Mouse (Mus musculus) lung, postnatal 36 days (tissue): ENCODE data around the gene Bckdha.

Experiments
- DNase-seq: peaks from one replicate; pipeline ENCODE4 v3.0.0; 2022; ENCODE audit warnings: mixed read lengths

Bckdha gene

GRCm38 (mm10) chr7:25681341-25682231 lies 22.8 kb upstream of the Bckdha start:
- DNase-seq, result no peak

GRCm38 (mm10) chr7:25680514-25681258 lies 21.9 kb upstream of the Bckdha start, which contains the start of gene B9d2:
Gene B9d2 (plus strand): TSS chr7:25680780.
- peak; percentile 98 for DNase-seq

GRCm38 (mm10) chr7:25679971-25680370 lies 21.2 kb upstream of the Bckdha start:
- peak; percentile 64 for DNase-seq

DNA sequence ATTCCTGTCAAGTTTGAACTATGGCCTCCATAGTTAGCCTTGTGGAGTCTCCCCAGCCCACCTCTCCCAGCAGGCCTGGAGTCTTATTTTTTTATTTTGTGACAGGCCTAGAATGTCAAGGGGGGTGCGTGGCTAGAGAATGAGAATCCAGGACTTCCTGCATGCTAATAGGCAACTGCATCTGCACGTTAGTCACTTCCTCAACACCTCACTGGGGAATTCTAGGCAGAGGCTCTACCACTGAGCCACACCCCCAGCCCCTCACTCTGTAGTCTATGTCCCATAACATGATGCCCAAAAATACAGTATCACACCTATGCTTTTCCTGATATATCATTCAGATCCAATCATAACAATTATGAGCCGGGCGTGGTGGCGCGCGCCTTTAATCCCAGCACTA lies 18.2 kb upstream of the Bckdha start:
- DNase-seq, result no peak

GRCm38 (mm10) chr7:25676085-25676781 lies 17.5 kb upstream of the Bckdha start:
- peak; percentile 94 for DNase-seq

GRCm38 (mm10) chr7:25675405-25675804 lies 16.6 kb upstream of the Bckdha start:
- no peak for DNase-seq

DNA sequence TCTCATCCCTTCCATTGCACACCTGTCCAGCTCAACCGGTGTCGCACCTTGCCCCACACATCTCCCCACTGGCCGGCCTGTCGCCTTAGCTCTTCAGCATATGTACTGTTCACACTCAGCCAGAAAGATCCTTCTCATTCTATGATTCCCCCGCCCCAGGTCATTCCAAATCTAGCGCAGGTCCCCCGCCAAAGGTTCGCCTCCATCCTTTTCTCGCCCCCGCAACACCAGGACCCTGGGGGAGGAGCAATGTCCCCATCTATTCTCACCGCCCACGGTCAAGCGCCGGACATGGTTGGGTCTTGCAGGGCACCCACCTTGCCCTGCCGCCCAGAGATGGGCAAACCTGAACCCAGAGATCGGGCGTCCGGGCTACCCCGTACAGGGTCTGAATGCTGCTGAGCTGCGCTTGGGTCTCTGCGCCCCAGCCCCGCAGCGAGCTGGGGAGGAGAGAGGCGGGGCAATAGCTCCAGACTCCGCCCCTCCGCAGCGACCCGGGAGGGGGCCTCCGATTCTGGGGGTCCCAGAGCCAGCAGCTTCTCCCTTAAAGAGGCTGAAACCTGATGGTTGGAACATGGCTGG lies 16.0 kb upstream of the Bckdha start, which contains the start of gene Tmem91:
TSS of gene Tmem91 (minus strand) at position 448 of the 582 bp plus-strand sequence.
- no peak for DNase-seq

DNA sequence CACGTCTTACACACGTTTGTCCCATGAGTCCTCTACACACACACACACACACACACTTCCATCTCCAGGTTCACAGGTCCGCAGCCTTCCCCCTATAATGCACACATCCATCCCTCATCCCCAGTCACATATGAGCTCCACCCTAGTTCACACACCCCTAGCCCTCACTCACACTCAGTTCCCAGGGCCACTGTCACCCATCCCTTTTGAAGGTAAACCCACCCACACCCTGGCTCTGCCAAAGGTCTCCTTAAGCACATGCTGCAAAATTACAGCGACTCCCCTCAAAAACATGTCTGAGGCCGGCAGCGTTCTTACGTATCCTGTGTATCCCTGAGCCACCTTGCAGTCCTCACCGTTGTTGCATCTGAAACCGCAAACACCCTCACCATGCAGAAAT lies 15.5 kb upstream of the Bckdha start:
- no peak for DNase-seq

DNA sequence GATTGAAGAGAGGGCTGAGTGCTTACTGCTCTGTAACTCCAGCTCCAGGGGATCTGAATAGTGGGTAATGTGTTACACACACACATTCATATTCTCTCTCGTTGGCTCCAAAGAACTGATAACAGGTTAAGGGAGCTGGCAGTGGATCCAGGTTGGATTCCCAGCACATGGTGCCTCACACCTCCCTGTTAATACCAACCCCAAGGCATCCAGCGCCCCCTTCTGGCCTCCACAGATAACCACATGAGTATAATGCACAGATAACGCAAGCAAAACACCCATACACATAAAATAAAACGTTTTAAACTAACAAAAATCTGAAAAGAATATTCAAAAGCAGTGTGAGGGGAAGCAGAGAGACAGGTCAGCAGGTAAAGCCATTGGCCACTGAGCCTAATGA lies 13.7 kb upstream of the Bckdha start:
- no peak for DNase-seq

- DNase-seq, result no peak
Observed at GRCm38 (mm10) chr7:25671686-25672085, 12.9 kb upstream of the Bckdha start.

GRCm38 (mm10) chr7:25670096-25670495 lies 11.3 kb upstream of the Bckdha start:
- DNase-seq, result no peak

GRCm38 (mm10) chr7:25669631-25670030 lies 10.8 kb upstream of the Bckdha start:
- DNase-seq, result no peak

GRCm38 (mm10) chr7:25669158-25669557 lies 10.4 kb upstream of the Bckdha start:
- DNase-seq, result no peak

GRCm38 (mm10) chr7:25666381-25666780 lies 7.6 kb upstream of the Bckdha start:
- DNase-seq, result no peak

DNA sequence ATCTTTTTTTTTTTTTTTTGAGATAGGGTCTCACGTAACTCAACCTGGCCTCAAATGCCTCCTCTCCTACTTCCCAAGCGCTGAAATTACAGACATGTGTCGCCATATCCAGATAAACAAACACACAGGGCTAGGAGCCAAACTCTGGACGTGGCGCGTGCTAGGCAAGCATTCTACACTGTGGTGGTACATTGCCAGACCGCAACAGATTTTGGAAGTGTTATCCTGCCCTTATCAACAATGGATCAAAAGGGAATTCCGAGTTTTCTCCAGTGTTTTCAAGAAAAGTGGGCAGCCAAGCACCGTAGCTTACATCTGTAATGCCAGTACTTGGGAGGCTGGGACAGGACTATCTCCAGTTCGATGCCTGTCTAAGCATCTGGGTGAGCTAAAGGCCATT lies 996 bp downstream of the Bckdha start:
- DNase-seq, result no peak

- DNase-seq, result no peak
Observed at GRCm38 (mm10) chr7:25655601-25656428, 3.0 kb downstream of the Bckdha start.

- DNase-seq, result peak; percentile 36
Observed at GRCm38 (mm10) chr7:25652244-25652759, 6.5 kb downstream of the Bckdha start.

GRCm38 (mm10) chr7:25651281-25651680 lies 7.5 kb downstream of the Bckdha start:
- DNase-seq, result peak; percentile 47

- DNase-seq, result peak; percentile 44
Observed at GRCm38 (mm10) chr7:25649839-25650238, 8.9 kb downstream of the Bckdha start.

DNA sequence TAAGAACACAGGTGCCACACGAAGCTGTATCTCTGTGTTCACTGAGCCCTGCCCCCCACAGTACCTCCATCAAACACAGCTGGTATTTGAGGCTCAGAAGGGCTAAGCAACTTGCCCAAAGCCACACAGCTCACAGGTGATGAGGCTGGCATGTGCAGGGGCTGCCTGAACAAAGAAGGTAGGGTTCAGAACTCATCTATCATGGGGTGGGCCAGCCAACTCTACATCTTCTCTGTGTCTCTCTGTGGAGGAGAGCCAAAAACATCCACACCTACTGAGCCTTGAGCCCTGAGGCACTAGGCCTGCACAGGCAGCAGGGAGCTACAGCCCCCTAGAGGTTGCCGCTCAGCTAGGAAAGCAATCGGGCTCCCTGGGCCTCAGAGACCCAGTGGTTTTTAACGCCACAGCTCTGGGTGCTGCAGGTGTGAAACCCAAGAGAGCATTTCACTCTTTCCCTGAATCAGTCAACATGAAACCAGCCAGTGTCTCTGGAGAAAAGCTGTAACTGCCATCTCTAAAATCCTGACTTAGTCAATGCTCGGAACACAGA lies 11.1 kb downstream of the Bckdha start:
- peak; percentile 39 for DNase-seq

GRCm38 (mm10) chr7:25645074-25645473 lies 13.7 kb downstream of the Bckdha start:
- no peak for DNase-seq
